Mouse (Mus musculus) embryo, embryonic 11 days (tissue): ENCODE results near the gene Shisa8.

Experiments used
- DNase-seq: peaks from one replicate; pipeline ENCODE4 v3.0.0-alpha.2; 2015

The Shisa8 gene

GRCm38 (mm10) chr15:82221104-82221860 lies 8.7 kb upstream of the Shisa8 start:
- no peak for DNase-seq

GRCm38 (mm10) chr15:82220003-82220675 lies 7.5 kb upstream of the Shisa8 start:
- DNase-seq: no peak

- DNase-seq: no peak
Observed at GRCm38 (mm10) chr15:82218778-82219666, 6.4 kb upstream of the Shisa8 start.

- no peak for DNase-seq
Observed at GRCm38 (mm10) chr15:82217980-82218379, 5.4 kb upstream of the Shisa8 start.

GRCm38 (mm10) chr15:82217039-82217438 lies 4.4 kb upstream of the Shisa8 start:
- DNase-seq: no peak

GRCm38 (mm10) chr15:82216142-82216827 lies 3.7 kb upstream of the Shisa8 start:
- no peak for DNase-seq

GRCm38 (mm10) chr15:82215332-82216046 lies 2.9 kb upstream of the Shisa8 start:
- no peak for DNase-seq

- DNase-seq: no peak
Observed at GRCm38 (mm10) chr15:82213222-82213621, 607 bp upstream of the Shisa8 start.

GRCm38 (mm10) chr15:82211911-82212751 lies 484 bp downstream of the Shisa8 start:
- peak; percentile 59 for DNase-seq

GRCm38 (mm10) chr15:82211281-82211680 lies 1.3 kb downstream of the Shisa8 start:
- DNase-seq: no peak

- DNase-seq: no peak
Observed at GRCm38 (mm10) chr15:82210801-82211200, 1.8 kb downstream of the Shisa8 start.

GRCm38 (mm10) chr15:82209295-82210050 lies 3.1 kb downstream of the Shisa8 start:
- DNase-seq: no peak

- DNase-seq: no peak
Observed at GRCm38 (mm10) chr15:82208307-82208706, 4.3 kb downstream of the Shisa8 start.

- no peak for DNase-seq
Observed at GRCm38 (mm10) chr15:82207504-82208219, 5.0 kb downstream of the Shisa8 start.

GRCm38 (mm10) chr15:82207105-82207459 lies 5.5 kb downstream of the Shisa8 start:
- DNase-seq: no peak

GRCm38 (mm10) chr15:82206365-82207104 lies 6.1 kb downstream of the Shisa8 start:
- DNase-seq: peak; percentile 36

GRCm38 (mm10) chr15:82204680-82205371 lies 7.8 kb downstream of the Shisa8 start:
- DNase-seq: no peak

GRCm38 (mm10) chr15:82203611-82204351 lies 8.8 kb downstream of the Shisa8 start:
- no peak for DNase-seq
